Mouse (Mus musculus): ENCODE measurements around the gene Ptprcap. TPM values are rescaled to one million over a fixed set of nuclear protein-coding genes. Genes with fewer than 3 reads are reported as not detected.

Ptprcap gene
- total RNA-seq, 2 experiments from 2014 or later, result 1.0 to 2.5 TPM

GRCm38 (mm10) chr19:4145936-4146335 is 7.5 kb upstream of the Ptprcap start:
- H3K4me3 ChIP-seq, result no peak overlapping the region
- H3K27ac ChIP-seq, result no peak overlapping the region
- no peak for TF ChIP-seq CTCF (conservative IDR thresholded peaks at IDR 0.05)
- no peak for DNase-seq (ENCODE audit: low spot score in 2 of 2)

- no peak for DNase-seq (ENCODE audit: low spot score in 2 of 2)
- no peak for TF ChIP-seq CTCF (conservative IDR thresholded peaks at IDR 0.05)
- Histone ChIP-seq H3K4me3 (no peak overlapping the region), H3K27ac (peak overlapping the region; percentile 94; the same call in 1 of the 2 replicates)
Observed at GRCm38 (mm10) chr19:4146366-4147021, 6.9 kb upstream of the Ptprcap start.

GRCm38 (mm10) chr19:4147022-4147405 is 6.4 kb upstream of the Ptprcap start:
- no peak for DNase-seq (ENCODE audit: low spot score in 2 of 2)
- Histone ChIP-seq H3K27ac (peak overlapping the region; percentile 94), H3K4me3 (no peak overlapping the region)
- no peak for TF ChIP-seq CTCF (conservative IDR thresholded peaks at IDR 0.05)

- DNase-seq (ENCODE audit: low spot score in 2 of 2), result no peak
- Histone ChIP-seq H3K27ac (peak overlapping the region; percentile 94), H3K4me3 (peak overlapping the region; percentile 90)
- TF ChIP-seq CTCF (conservative IDR thresholded peaks at IDR 0.05), result no peak
Observed at GRCm38 (mm10) chr19:4147782-4148490, 5.5 kb upstream of the Ptprcap start.

- peak; percentile 92 to 97 for DNase-seq (ENCODE audit: low spot score in 2 of 2)
- no peak for TF ChIP-seq CTCF (conservative IDR thresholded peaks at IDR 0.05)
- Histone ChIP-seq H3K4me3 (peak within 1 kb of the TSS; percentile 90), H3K27ac (peak within 1 kb of the TSS; percentile 94)
Observed at GRCm38 (mm10) chr19:4148491-4148806, 5.0 kb upstream of the Ptprcap start, which contains the start of gene Coro1b. Gene Coro1b, plus strand, starts transcription at chr19:4148619.

- peak overlapping the region; percentile 90 for H3K4me3 ChIP-seq
- no peak for DNase-seq (ENCODE audit: low spot score in 2 of 2)
- peak overlapping the region; percentile 94 for H3K27ac ChIP-seq
- TF ChIP-seq CTCF (conservative IDR thresholded peaks at IDR 0.05), result no peak
Observed at GRCm38 (mm10) chr19:4148819-4149218, 4.6 kb upstream of the Ptprcap start.

GRCm38 (mm10) chr19:4149283-4149682 is 4.1 kb upstream of the Ptprcap start:
- no peak for DNase-seq (ENCODE audit: low spot score in 2 of 2)
- peak overlapping the region; percentile 90 for H3K4me3 ChIP-seq
- peak overlapping the region; percentile 94; the same call in 1 of the 2 replicates for H3K27ac ChIP-seq
- TF ChIP-seq CTCF (conservative IDR thresholded peaks at IDR 0.05), result no peak

GRCm38 (mm10) chr19:4149764-4150461 is 3.5 kb upstream of the Ptprcap start:
- Histone ChIP-seq H3K27ac (no peak overlapping the region), H3K4me3 (peak overlapping the region; percentile 90; the same call in 1 of the 2 replicates)
- no peak for DNase-seq (ENCODE audit: low spot score in 2 of 2)
- no peak for TF ChIP-seq CTCF (conservative IDR thresholded peaks at IDR 0.05)

GRCm38 (mm10) chr19:4150567-4151487 is 2.6 kb upstream of the Ptprcap start:
- no peak overlapping the region for H3K27ac ChIP-seq
- no peak overlapping the region for H3K4me3 ChIP-seq
- DNase-seq (ENCODE audit: low spot score in 2 of 2), result no peak
- TF ChIP-seq CTCF (conservative IDR thresholded peaks at IDR 0.05), result no peak

GRCm38 (mm10) chr19:4151488-4151860 is 1.9 kb upstream of the Ptprcap start:
- no peak for TF ChIP-seq CTCF (conservative IDR thresholded peaks at IDR 0.05)
- DNase-seq (ENCODE audit: low spot score in 2 of 2), result no peak
- no peak overlapping the region for H3K27ac ChIP-seq
- no peak overlapping the region for H3K4me3 ChIP-seq

- H3K27ac ChIP-seq, result no peak overlapping the region
- DNase-seq (ENCODE audit: low spot score in 2 of 2), result no peak
- no peak overlapping the region for H3K4me3 ChIP-seq
- TF ChIP-seq CTCF (conservative IDR thresholded peaks at IDR 0.05), result no peak
Observed at GRCm38 (mm10) chr19:4151898-4152297, 1.5 kb upstream of the Ptprcap start.

- no peak overlapping the region for H3K4me3 ChIP-seq
- H3K27ac ChIP-seq, result peak overlapping the region; percentile 48; the same call in 1 of the 2 replicates
- no peak for DNase-seq (ENCODE audit: low spot score in 2 of 2)
Observed at GRCm38 (mm10) chr19:4152445-4153231, 766 bp upstream of the Ptprcap start.

More at GRCm38 (mm10) chr19:4152445-4153231, 766 bp upstream of the Ptprcap start:
- TF ChIP-seq CTCF (conservative IDR thresholded peaks at IDR 0.05), result no peak
